Mouse (Mus musculus) erythroblast, embryonic 14.5 days (primary cell): ENCODE results near the gene Gm36245.

Experiments used
- GATA1 ChIP-seq: IDR thresholded peaks from 2 replicates; pipeline ENCODE4 v1.6.1; 2012; ENCODE audit warnings: low read length, inconsistent platforms, mixed read lengths
- TAL1 ChIP-seq: IDR thresholded peaks from 3 replicates; pipeline ENCODE4 v1.6.1; 2012; ENCODE audit warnings: low read length, inconsistent platforms, mixed read lengths

DNA sequence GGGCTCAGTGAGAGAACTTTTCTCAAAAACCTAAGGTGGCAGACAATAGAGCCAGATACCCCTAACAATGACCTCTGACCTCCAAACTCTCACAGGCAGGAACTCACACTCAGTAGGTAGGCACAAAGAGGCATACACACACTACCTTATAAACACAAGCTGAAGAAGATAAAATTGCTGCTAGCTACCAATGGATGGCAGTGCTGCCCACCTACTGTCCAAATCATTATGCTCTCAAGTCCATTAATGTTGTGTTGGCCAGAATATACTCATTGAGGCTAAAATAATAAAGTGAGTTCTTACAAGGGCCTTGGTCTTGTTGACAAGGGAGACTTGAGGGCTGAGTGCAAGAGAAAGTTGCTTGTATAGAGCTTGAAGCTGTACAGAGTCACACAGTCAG lies 35.8 kb upstream of the Gm36245 start:
- TF ChIP-seq TAL1, result no peak
- no peak for TF ChIP-seq GATA1
